Mouse (Mus musculus) liver, adult (tissue): Measurements from ENCODE around the gene Adsl.

ENCODE experiments used
- GATA4 ChIP-seq: IDR thresholded peaks from 2 replicates; pipeline ENCODE4 v1.6.1; 2014; ENCODE audit warnings: mild to moderate bottlenecking, low read length; ENCODE audit not compliant: insufficient replicate concordance

Gene Adsl

GRCm38 (mm10) chr15:81013186-81013585 lies 64.9 kb downstream of the Adsl start:
- TF ChIP-seq GATA4, result no peak

- TF ChIP-seq GATA4, result no peak
These were observed 66.9 kb downstream of the Adsl start for GRCm38 (mm10) chr15:81015068-81015744.

GRCm38 (mm10) chr15:81016488-81016887 lies 68.2 kb downstream of the Adsl start:
- no peak for TF ChIP-seq GATA4

GRCm38 (mm10) chr15:81017308-81017707 lies 69.0 kb downstream of the Adsl start:
- TF ChIP-seq GATA4, result no peak
